Mouse (Mus musculus): ENCODE results near the gene Aldh16a1. TPM values are rescaled to one million over a fixed set of nuclear protein-coding genes. Genes with fewer than 3 reads are reported as not detected.

Gene Aldh16a1
- total and polyA plus RNA-seq, 2 experiments from 2014 or later: 12.9 to 22.0 TPM

DNA sequence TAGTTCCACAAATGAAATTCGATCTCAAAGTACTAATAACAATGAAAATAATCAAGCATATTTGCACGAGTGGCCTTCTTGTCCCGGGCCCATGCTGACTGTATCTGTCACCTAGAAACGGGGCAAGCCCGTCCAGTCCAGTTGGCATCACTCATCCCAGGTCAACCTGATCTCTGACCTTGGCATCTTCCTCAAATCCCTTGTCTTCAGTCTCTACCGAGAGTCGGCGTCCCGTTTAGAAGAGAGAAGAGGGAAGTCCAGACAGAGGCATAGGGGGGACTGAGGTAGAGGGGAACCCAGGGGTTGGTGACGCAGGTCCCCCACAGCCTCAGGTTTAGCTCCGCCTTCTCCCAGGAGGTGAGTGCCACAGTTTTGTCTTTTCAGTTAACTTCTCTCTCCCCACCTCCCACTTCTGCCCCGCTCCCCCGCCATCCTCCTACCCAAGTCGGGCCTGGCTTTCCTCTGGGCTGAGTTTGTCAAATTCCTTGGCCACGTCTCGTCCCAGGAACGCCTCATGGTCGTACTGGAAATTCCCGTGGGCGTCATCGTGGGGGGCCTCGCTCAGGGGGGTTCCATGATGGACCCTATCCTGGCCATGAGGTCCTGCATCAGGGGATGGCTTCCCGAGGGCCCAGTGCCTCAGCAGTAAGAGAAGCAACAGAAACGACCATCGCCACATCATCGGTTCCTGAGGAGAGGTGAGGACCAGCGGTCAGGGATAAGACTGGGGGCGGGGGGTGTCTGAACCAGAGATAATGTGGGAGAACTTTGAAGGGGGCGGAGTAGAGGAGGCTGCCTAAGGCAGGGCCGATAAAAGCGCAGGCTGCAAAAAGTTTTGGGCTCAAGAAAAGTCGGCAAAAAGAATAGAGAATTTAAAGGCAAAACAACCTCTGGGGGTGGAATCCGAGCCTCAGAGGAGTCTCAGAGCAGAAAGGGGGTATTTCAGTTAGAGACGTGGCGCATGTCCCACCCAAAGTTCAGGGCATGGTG, 63.1 kb downstream of the Aldh16a1 start:
- Histone ChIP-seq H3K4me2 (ENCODE audit: low read depth, low read length, poor library complexity, severe bottlenecking) (peak overlapping the region; percentile 65), H3K4me3 (ENCODE audit: low read depth, low read length) (peak overlapping the region; percentile 33), H3K9me3 (ENCODE audit: low read length) (no peaks in the 10 kb centered on the region), H3K27ac (ENCODE audit: low read depth, low read length) (no peak overlapping the region), H3K9ac (replicated peaks; ENCODE audit: low read length, poor library complexity, severe bottlenecking) (peak overlapping the region; percentile 36; the same call in 1 of the 2 replicates), H3K27me3 (ENCODE audit: insufficient read depth, low read length) (no peaks in the 10 kb centered on the region), H3K4me1 (ENCODE audit: insufficient read depth, low read length) (no peaks in the 10 kb centered on the region), H3K36me3 (ENCODE audit: insufficient read depth, low read length) (no peaks in the 10 kb centered on the region)
- TF ChIP-seq CTCF (IDR thresholded peaks at IDR 0.05): no peak
- 19% methylated on average over 35 of the region's 35 CpGs for whole genome bisulfite sequencing
- ATAC-seq (ENCODE audit: low FRiP score) (no peak), DNase-seq (ENCODE audit: low spot score) (no peak)

MicroRNAs encoded within 50 kb of the gene (microRNA counts, 519-probe panel; counts per million panel counts)
- 3,914 counts per million, percentile 81 among the panel's probes with 10 or more counts for microRNA mmu-miR-150

Small RNA genes within 50 kb of the gene (microRNA-seq; reads per million reads assigned to microRNA genes)
- gene Mir150 (ENCODE audit: borderline number of aligned reads): 228 reads per million, percentile 55 among the genes with 10 or more reads in this experiment
- 15.7 reads per million, percentile 27 among the genes with 10 or more reads in this experiment for gene Mir5121 (ENCODE audit: borderline number of aligned reads)
- not detected for gene Mir7055 (ENCODE audit: borderline number of aligned reads)

Other genes with a start within 250 kb of the Aldh16a1 start
Only the 30 nearest of the 32 such genes appear.
- gene Tsks, start 211.4 kb downstream of the Aldh16a1 start, total RNA-seq (2014; rRNA removed): not detected in 2 replicates
- gene Tsks, start 211.4 kb downstream of the Aldh16a1 start, polyA plus RNA-seq (2015; fragmentation: Nextera tagmentation; extraction: Ambion mirVana): 0.12 and 0.17 TPM in 2 replicates
- 88.1 and 90.1 TPM in 2 replicates for gene Cpt1c, start 179.7 kb downstream of the Aldh16a1 start, total RNA-seq (2014; rRNA removed)
- gene Cpt1c, start 179.7 kb downstream of the Aldh16a1 start, polyA plus RNA-seq (2015; fragmentation: Nextera tagmentation; extraction: Ambion mirVana): 54.0 and 56.9 TPM in 2 replicates
- 218 and 285 TPM in 2 replicates for gene Prmt1, start 168.0 kb downstream of the Aldh16a1 start, total RNA-seq (2014; rRNA removed)
- gene Prmt1, start 168.0 kb downstream of the Aldh16a1 start, polyA plus RNA-seq (2015; fragmentation: Nextera tagmentation; extraction: Ambion mirVana): 580 and 583 TPM in 2 replicates
- 37.2 and 40.6 TPM in 2 replicates for gene Irf3, start 156.9 kb downstream of the Aldh16a1 start, total RNA-seq (2014; rRNA removed)
- 25.6 and 25.9 TPM in 2 replicates for gene Irf3, start 156.9 kb downstream of the Aldh16a1 start, polyA plus RNA-seq (2015; fragmentation: Nextera tagmentation; extraction: Ambion mirVana)
- 7.8 and 11.4 TPM in 2 replicates for gene Bcl2l12, start 155.9 kb downstream of the Aldh16a1 start, total RNA-seq (2014; rRNA removed)
- 5.9 and 8.4 TPM in 2 replicates for gene Bcl2l12, start 155.9 kb downstream of the Aldh16a1 start, polyA plus RNA-seq (2015; fragmentation: Nextera tagmentation; extraction: Ambion mirVana)
- 86.5 and 90.9 TPM in 2 replicates for gene Scaf1, start 138.2 kb downstream of the Aldh16a1 start, total RNA-seq (2014; rRNA removed)
- gene Scaf1, start 138.2 kb downstream of the Aldh16a1 start, polyA plus RNA-seq (2015; fragmentation: Nextera tagmentation; extraction: Ambion mirVana): 49.0 and 53.3 TPM in 2 replicates
- gene Rras, start 136.6 kb downstream of the Aldh16a1 start, total RNA-seq (2014; rRNA removed): 7.3 and 7.9 TPM in 2 replicates
- gene Rras, start 136.6 kb downstream of the Aldh16a1 start, polyA plus RNA-seq (2015; fragmentation: Nextera tagmentation; extraction: Ambion mirVana): 11.9 and 14.0 TPM in 2 replicates
- 17.4 and 17.9 TPM in 2 replicates for gene Prr12, start 101.7 kb downstream of the Aldh16a1 start, total RNA-seq (2014; rRNA removed)
- 8.8 and 9.2 TPM in 2 replicates for gene Prr12, start 101.7 kb downstream of the Aldh16a1 start, polyA plus RNA-seq (2015; fragmentation: Nextera tagmentation; extraction: Ambion mirVana)
- gene Nosip, start 92.2 kb downstream of the Aldh16a1 start, total RNA-seq (2014; rRNA removed): 68.3 and 79.4 TPM in 2 replicates
- gene Nosip, start 92.2 kb downstream of the Aldh16a1 start, polyA plus RNA-seq (2015; fragmentation: Nextera tagmentation; extraction: Ambion mirVana): 70.0 and 72.3 TPM in 2 replicates
- gene Prrg2, start 91.9 kb downstream of the Aldh16a1 start, total RNA-seq (2014; rRNA removed): 7.7 and 10.3 TPM in 2 replicates
- 13.7 and 15.7 TPM in 2 replicates for gene Prrg2, start 91.9 kb downstream of the Aldh16a1 start, polyA plus RNA-seq (2015; fragmentation: Nextera tagmentation; extraction: Ambion mirVana)
- 24.2 and 29.5 TPM in 2 replicates for gene Rcn3, start 62.4 kb downstream of the Aldh16a1 start, total RNA-seq (2014; rRNA removed)
- 31.9 and 33.6 TPM in 2 replicates for gene Rcn3, start 62.4 kb downstream of the Aldh16a1 start, polyA plus RNA-seq (2015; fragmentation: Nextera tagmentation; extraction: Ambion mirVana)
- gene Fcgrt, start 50.7 kb downstream of the Aldh16a1 start, total RNA-seq (2014; rRNA removed): 27.2 and 30.5 TPM in 2 replicates
- 36.4 and 44.5 TPM in 2 replicates for gene Fcgrt, start 50.7 kb downstream of the Aldh16a1 start, polyA plus RNA-seq (2015; fragmentation: Nextera tagmentation; extraction: Ambion mirVana)
- 1,069 and 1,136 TPM in 2 replicates for gene Rps11, start 30.1 kb downstream of the Aldh16a1 start, total RNA-seq (2014; rRNA removed)
- gene Rps11, start 30.1 kb downstream of the Aldh16a1 start, polyA plus RNA-seq (2015; fragmentation: Nextera tagmentation; extraction: Ambion mirVana): 671 and 697 TPM in 2 replicates
- 1,048 and 1,621 TPM in 2 replicates for gene Rpl13a, start 25.8 kb downstream of the Aldh16a1 start, total RNA-seq (2014; rRNA removed)
- 667 and 701 TPM in 2 replicates for gene Rpl13a, start 25.8 kb downstream of the Aldh16a1 start, polyA plus RNA-seq (2015; fragmentation: Nextera tagmentation; extraction: Ambion mirVana)
- gene Gm45713, start 18.4 kb downstream of the Aldh16a1 start, total RNA-seq (2014; rRNA removed): 2.0 TPM in 1 of 2 replicates, not detected in the other
- 0.39 TPM in 1 of 2 replicates, not detected in the other for gene Gm45713, start 18.4 kb downstream of the Aldh16a1 start, polyA plus RNA-seq (2015; fragmentation: Nextera tagmentation; extraction: Ambion mirVana)
- gene Flt3l, start 18.2 kb downstream of the Aldh16a1 start, total RNA-seq (2014; rRNA removed): 3.4 and 7.8 TPM in 2 replicates
- 1.3 and 1.7 TPM in 2 replicates for gene Flt3l, start 18.2 kb downstream of the Aldh16a1 start, polyA plus RNA-seq (2015; fragmentation: Nextera tagmentation; extraction: Ambion mirVana)
- gene Pih1d1, start 281 bp downstream of the Aldh16a1 start, total RNA-seq (2014; rRNA removed): 104 and 124 TPM in 2 replicates
- gene Pih1d1, start 281 bp downstream of the Aldh16a1 start, polyA plus RNA-seq (2015; fragmentation: Nextera tagmentation; extraction: Ambion mirVana): 77.1 and 81.6 TPM in 2 replicates
- 1.9 and 2.5 TPM in 2 replicates for gene Slc17a7, start 9.4 kb upstream of the Aldh16a1 start, total RNA-seq (2014; rRNA removed)
- 0.95 and 0.96 TPM in 2 replicates for gene Slc17a7, start 9.4 kb upstream of the Aldh16a1 start, polyA plus RNA-seq (2015; fragmentation: Nextera tagmentation; extraction: Ambion mirVana)
- not detected in 2 replicates for gene Gfy, start 25.0 kb upstream of the Aldh16a1 start, total RNA-seq (2014; rRNA removed)
- 0.11 and 0.51 TPM in 2 replicates for gene Gfy, start 25.0 kb upstream of the Aldh16a1 start, polyA plus RNA-seq (2015; fragmentation: Nextera tagmentation; extraction: Ambion mirVana)
- not detected in 2 replicates for gene Pth2, start 26.4 kb upstream of the Aldh16a1 start, total RNA-seq (2014; rRNA removed)
- 0.93 and 1.3 TPM in 2 replicates for gene Pth2, start 26.4 kb upstream of the Aldh16a1 start, polyA plus RNA-seq (2015; fragmentation: Nextera tagmentation; extraction: Ambion mirVana)
- 0.24 and 0.38 TPM in 2 replicates for gene Ccdc155, start 50.3 kb upstream of the Aldh16a1 start, total RNA-seq (2014; rRNA removed)
- gene Ccdc155, start 50.3 kb upstream of the Aldh16a1 start, polyA plus RNA-seq (2015; fragmentation: Nextera tagmentation; extraction: Ambion mirVana): 0.32 and 0.50 TPM in 2 replicates
- gene Dkkl1, start 57.6 kb upstream of the Aldh16a1 start, total RNA-seq (2014; rRNA removed): 9.0 and 14.4 TPM in 2 replicates
- 23.8 and 23.9 TPM in 2 replicates for gene Dkkl1, start 57.6 kb upstream of the Aldh16a1 start, polyA plus RNA-seq (2015; fragmentation: Nextera tagmentation; extraction: Ambion mirVana)
- 31.2 and 54.8 TPM in 2 replicates for gene Tead2, start 61.2 kb upstream of the Aldh16a1 start, total RNA-seq (2014; rRNA removed)
- 16.8 and 17.0 TPM in 2 replicates for gene Tead2, start 61.2 kb upstream of the Aldh16a1 start, polyA plus RNA-seq (2015; fragmentation: Nextera tagmentation; extraction: Ambion mirVana)
- gene Cd37, start 84.5 kb upstream of the Aldh16a1 start, total RNA-seq (2014; rRNA removed): 1.2 and 1.7 TPM in 2 replicates
- 1.5 and 2.4 TPM in 2 replicates for gene Cd37, start 84.5 kb upstream of the Aldh16a1 start, polyA plus RNA-seq (2015; fragmentation: Nextera tagmentation; extraction: Ambion mirVana)
- gene Slc6a16, start 86.5 kb upstream of the Aldh16a1 start, total RNA-seq (2014; rRNA removed): 0.16 and 1.3 TPM in 2 replicates
- 2.3 and 3.1 TPM in 2 replicates for gene Slc6a16, start 86.5 kb upstream of the Aldh16a1 start, polyA plus RNA-seq (2015; fragmentation: Nextera tagmentation; extraction: Ambion mirVana)
- gene Slc6a21, start 122.9 kb upstream of the Aldh16a1 start, total RNA-seq (2014; rRNA removed): not detected in 2 replicates
- not detected in 2 replicates for gene Slc6a21, start 122.9 kb upstream of the Aldh16a1 start, polyA plus RNA-seq (2015; fragmentation: Nextera tagmentation; extraction: Ambion mirVana)
- 22.6 and 35.4 TPM in 2 replicates for gene Trpm4, start 179.2 kb upstream of the Aldh16a1 start, total RNA-seq (2014; rRNA removed)
- gene Trpm4, start 179.2 kb upstream of the Aldh16a1 start, polyA plus RNA-seq (2015; fragmentation: Nextera tagmentation; extraction: Ambion mirVana): 10.4 and 10.7 TPM in 2 replicates
- 0.33 TPM in 1 of 2 replicates, not detected in the other for gene Hrc, start 180.7 kb upstream of the Aldh16a1 start, total RNA-seq (2014; rRNA removed)
- 0.26 and 0.49 TPM in 2 replicates for gene Hrc, start 180.7 kb upstream of the Aldh16a1 start, polyA plus RNA-seq (2015; fragmentation: Nextera tagmentation; extraction: Ambion mirVana)
- 87.4 and 104 TPM in 2 replicates for gene Ppfia3, start 212.4 kb upstream of the Aldh16a1 start, total RNA-seq (2014; rRNA removed)
- 28.9 and 31.6 TPM in 2 replicates for gene Ppfia3, start 212.4 kb upstream of the Aldh16a1 start, polyA plus RNA-seq (2015; fragmentation: Nextera tagmentation; extraction: Ambion mirVana)
- 68.6 and 96.6 TPM in 2 replicates for gene Lin7b, start 216.0 kb upstream of the Aldh16a1 start, total RNA-seq (2014; rRNA removed)
- 59.9 and 70.3 TPM in 2 replicates for gene Lin7b, start 216.0 kb upstream of the Aldh16a1 start, polyA plus RNA-seq (2015; fragmentation: Nextera tagmentation; extraction: Ambion mirVana)